Mouse (Mus musculus): ENCODE data around the gene Cfap126. TPM values are rescaled to one million over a fixed set of nuclear protein-coding genes. Genes with fewer than 3 reads are reported as not detected.

The Cfap126 gene
- total RNA-seq, 2 experiments from 2014 or later: 0.72 to 0.73 TPM

- DNase-seq: no peak
- intact Hi-C loops (cut with DNase I; ENCODE audit: low total_unique reads): no loop called here
These were observed 52.1 kb downstream of the Cfap126 start for GRCm38 (mm10) chr1:171165629-171166345.

- intact Hi-C loops (cut with DNase I; ENCODE audit: low total_unique reads): no loop called here
- no peak for DNase-seq
These were observed 55.2 kb downstream of the Cfap126 start for GRCm38 (mm10) chr1:171168906-171169305.

GRCm38 (mm10) chr1:171169913-171170312 lies 56.2 kb downstream of the Cfap126 start:
- intact Hi-C loops (cut with DNase I; ENCODE audit: low total_unique reads): no loop called here
- DNase-seq: no peak

- no peak for DNase-seq
- intact Hi-C loops (cut with DNase I; ENCODE audit: low total_unique reads): no loop called here
These were observed 57.4 kb downstream of the Cfap126 start for GRCm38 (mm10) chr1:171171138-171171537.

GRCm38 (mm10) chr1:171172779-171173178 lies 59.1 kb downstream of the Cfap126 start:
- DNase-seq: no peak
- intact Hi-C loops (cut with DNase I; ENCODE audit: low total_unique reads): no loop called here

Small RNAs within 50 kb of the gene (microRNA-seq; reads per million reads assigned to microRNA genes)
- 0 reads per million in 2 experiments for gene Gm27552
- 0 reads per million in 2 experiments for gene Gm27844
- 0 to 0.64 reads per million in 2 experiments for gene Mir6546

Other genes with a start within 250 kb of the Cfap126 start
- gene Atf6, start 246.1 kb upstream of the Cfap126 start, total RNA-seq (2021): 10 to 100 TPM; 17.6 to 17.8 TPM
- under 1 TPM in 1 of 2 experiments, not detected in 1; 0.35 TPM for gene Gm26620, start 228.9 kb upstream of the Cfap126 start, total RNA-seq (2021)
- 1 to 10 TPM; 4.0 to 6.1 TPM for gene Dusp12, start 228.4 kb upstream of the Cfap126 start, total RNA-seq (2021)
- not detected for gene Fcrlb, start 201.0 kb upstream of the Cfap126 start, total RNA-seq (2021)
- gene Fcrla, start 186.3 kb upstream of the Cfap126 start, total RNA-seq (2021): under 1 TPM in 1 of 2 experiments, not detected in 1; 0.31 TPM
- gene Fcgr2b, start 137.4 kb upstream of the Cfap126 start, total RNA-seq (2021): 1 to 10 TPM; 3.0 to 3.4 TPM
- gene Fcgr4, start 95.0 kb upstream of the Cfap126 start, total RNA-seq (2021): not detected
- 1 to 10 TPM; 7.0 to 7.4 TPM for gene Fcgr3, start 49.0 kb upstream of the Cfap126 start, total RNA-seq (2021)
- gene Sdhc, start 36.7 kb downstream of the Cfap126 start, total RNA-seq (2021): 100 to 1,000 TPM; 692 to 793 TPM
- 100 to 1,000 TPM; 117 to 734 TPM for gene Mpz, start 36.8 kb downstream of the Cfap126 start, total RNA-seq (2021)
- 10 to 100 TPM; 12.3 to 17.1 TPM for gene Pcp4l1, start 82.3 kb downstream of the Cfap126 start, total RNA-seq (2021)
- not detected for gene Nr1i3, start 100.1 kb downstream of the Cfap126 start, total RNA-seq (2021)
- gene Tomm40l, start 108.6 kb downstream of the Cfap126 start, total RNA-seq (2021): 10 to 100 TPM; 44.3 to 46.7 TPM
- not detected for gene Apoa2, start 111.1 kb downstream of the Cfap126 start, total RNA-seq (2021)
- 1 to 10 TPM; 6.3 to 7.1 TPM for gene Fcer1g, start 120.4 kb downstream of the Cfap126 start, total RNA-seq (2021)
- gene Adamts4, start 136.5 kb downstream of the Cfap126 start, total RNA-seq (2021): 1 to 10 TPM; 2.4 to 3.1 TPM
- 100 to 1,000 TPM; 580 to 737 TPM for gene Ndufs2, start 137.5 kb downstream of the Cfap126 start, total RNA-seq (2021)
- gene B4galt3, start 156.4 kb downstream of the Cfap126 start, total RNA-seq (2021): 1 to 10 TPM; 5.9 to 9.4 TPM
- 10 to 100 TPM in 1 of 2 experiments, 1 to 10 TPM in 1; 9.6 to 11.8 TPM for gene Ppox, start 167.3 kb downstream of the Cfap126 start, total RNA-seq (2021)
- gene Usp21, start 174.1 kb downstream of the Cfap126 start, total RNA-seq (2021): 10 to 100 TPM; 13.1 to 13.7 TPM
- gene Ufc1, start 181.1 kb downstream of the Cfap126 start, total RNA-seq (2021): 10 to 100 TPM; 84.3 to 87.2 TPM
- 10 to 100 TPM; 26.3 to 27.7 TPM for gene Dedd, start 215.2 kb downstream of the Cfap126 start, total RNA-seq (2021)
- gene Nit1, start 231.7 kb downstream of the Cfap126 start, total RNA-seq (2021): 10 to 100 TPM; 19.3 to 25.3 TPM
- gene Pfdn2, start 231.8 kb downstream of the Cfap126 start, total RNA-seq (2021): 10 to 100 TPM; 86.7 to 93.6 TPM
- gene Klhdc9, start 246.9 kb downstream of the Cfap126 start, total RNA-seq (2021): under 1 TPM; 0.20 to 0.27 TPM

Data from gastrocnemius, postnatal 14 days (tissue).